Mouse (Mus musculus): ENCODE measurements around the gene Slc35f3.

Gene Slc35f3

GRCm38 (mm10) chr8:126327786-126328185 lies 29.4 kb downstream of the Slc35f3 start:
- DNase-seq (ENCODE audit: low spot score in 2 of 2) = no peak

GRCm38 (mm10) chr8:126338864-126339263 lies 40.5 kb downstream of the Slc35f3 start:
- DNase-seq (ENCODE audit: low spot score in 2 of 2) = no peak

GRCm38 (mm10) chr8:126339357-126339756 lies 41.0 kb downstream of the Slc35f3 start:
- no peak for DNase-seq (ENCODE audit: low spot score in 2 of 2)

GRCm38 (mm10) chr8:126341200-126341599 lies 42.8 kb downstream of the Slc35f3 start:
- DNase-seq (ENCODE audit: low spot score in 2 of 2) = no peak

- DNase-seq (ENCODE audit: low spot score in 2 of 2) = no peak
These were observed 45.1 kb downstream of the Slc35f3 start for GRCm38 (mm10) chr8:126343427-126343826.

GRCm38 (mm10) chr8:126345100-126345499 lies 46.7 kb downstream of the Slc35f3 start:
- DNase-seq (ENCODE audit: low spot score in 2 of 2) = no peak

- no peak for DNase-seq (ENCODE audit: low spot score in 2 of 2)
These were observed 54.9 kb downstream of the Slc35f3 start for GRCm38 (mm10) chr8:126353259-126353658.

- no peak for DNase-seq (ENCODE audit: low spot score in 2 of 2)
These were observed 59.6 kb downstream of the Slc35f3 start for GRCm38 (mm10) chr8:126357946-126358345.

- DNase-seq (ENCODE audit: low spot score in 2 of 2) = no peak
These were observed 60.9 kb downstream of the Slc35f3 start for GRCm38 (mm10) chr8:126359296-126359695.

GRCm38 (mm10) chr8:126360106-126360505 lies 61.7 kb downstream of the Slc35f3 start:
- DNase-seq (ENCODE audit: low spot score in 2 of 2) = no peak

GRCm38 (mm10) chr8:126360701-126361100 lies 62.3 kb downstream of the Slc35f3 start:
- no peak for DNase-seq (ENCODE audit: low spot score in 2 of 2)

GRCm38 (mm10) chr8:126366251-126366650 lies 67.9 kb downstream of the Slc35f3 start:
- no peak for DNase-seq (ENCODE audit: low spot score in 2 of 2)

GRCm38 (mm10) chr8:126368349-126369054 lies 70.1 kb downstream of the Slc35f3 start:
- DNase-seq (ENCODE audit: low spot score in 2 of 2) = no peak

GRCm38 (mm10) chr8:126371871-126372270 lies 73.5 kb downstream of the Slc35f3 start:
- DNase-seq (ENCODE audit: low spot score in 2 of 2) = no peak

- no peak for DNase-seq (ENCODE audit: low spot score in 2 of 2)
These were observed 81.2 kb downstream of the Slc35f3 start for GRCm38 (mm10) chr8:126379580-126379979.

- no peak for DNase-seq (ENCODE audit: low spot score in 2 of 2)
These were observed 81.8 kb downstream of the Slc35f3 start for GRCm38 (mm10) chr8:126380141-126380540.

GRCm38 (mm10) chr8:126381299-126381698 lies 82.9 kb downstream of the Slc35f3 start:
- DNase-seq (ENCODE audit: low spot score in 2 of 2) = no peak

GRCm38 (mm10) chr8:126382216-126382615 lies 83.9 kb downstream of the Slc35f3 start:
- no peak for DNase-seq (ENCODE audit: low spot score in 2 of 2)

- peak; percentile 23 to 38 for DNase-seq (ENCODE audit: low spot score in 2 of 2)
These were observed 84.4 kb downstream of the Slc35f3 start for GRCm38 (mm10) chr8:126382749-126383148.

GRCm38 (mm10) chr8:126387566-126387965 lies 89.2 kb downstream of the Slc35f3 start:
- DNase-seq (ENCODE audit: low spot score in 2 of 2) = no peak

GRCm38 (mm10) chr8:126391541-126391940 lies 93.2 kb downstream of the Slc35f3 start:
- DNase-seq (ENCODE audit: low spot score in 2 of 2) = no peak

GRCm38 (mm10) chr8:126395386-126395785 lies 97.0 kb downstream of the Slc35f3 start:
- DNase-seq (ENCODE audit: low spot score in 2 of 2) = no peak

- DNase-seq (ENCODE audit: low spot score in 2 of 2) = no peak
These were observed 97.6 kb downstream of the Slc35f3 start for GRCm38 (mm10) chr8:126395917-126396316.

- no peak for DNase-seq (ENCODE audit: low spot score in 2 of 2)
These were observed 100.0 kb downstream of the Slc35f3 start for GRCm38 (mm10) chr8:126398349-126398748.
